Mouse (Mus musculus) kidney, adult 2 months (tissue): ENCODE measurements around the gene Magi1. TPM values are rescaled to one million over a fixed set of nuclear protein-coding genes. Genes with fewer than 3 reads are reported as not detected.

Experiments
- DNase-seq: peaks from one replicate; pipeline ENCODE4 v3.0.0; 2021
- H3K27ac ChIP-seq: fragments of 200-500 bp; 2 replicates; pipeline ENCODE4 v1.5.1; 2012; ENCODE audit warnings: low read depth, low read length, control low read depth, inconsistent platforms; ENCODE audit not compliant: insufficient read depth
- H3K27me3 ChIP-seq: fragments of 200-500 bp; replicated peaks from 2 replicates; pipeline ENCODE4 v1.6.1; 2012; ENCODE audit warnings: mild to moderate bottlenecking, moderate library complexity, low read length, inconsistent platforms; ENCODE audit not compliant: control insufficient read depth, insufficient read depth
- H3K36me3 ChIP-seq: fragments of 200-500 bp; 2 replicates; pipeline ENCODE4 v1.6.1; 2012; ENCODE audit warnings: mild to moderate bottlenecking, moderate library complexity, low read length, inconsistent platforms; ENCODE audit not compliant: control insufficient read depth, insufficient read depth
- H3K4me1 ChIP-seq: fragments of 200-500 bp; 2 replicates; pipeline ENCODE4 v1.6.1; 2011; ENCODE audit warnings: low read length; ENCODE audit not compliant: control insufficient read depth, insufficient read depth
- H3K4me3 ChIP-seq: fragments of 200-500 bp; 2 replicates; pipeline ENCODE4 v1.5.1; 2011; ENCODE audit warnings: mild to moderate bottlenecking, low read depth, low read length, control low read depth; ENCODE audit not compliant: insufficient read depth
- CTCF ChIP-seq: fragments of 200-500 bp; conservative IDR thresholded peaks from 2 replicates; pipeline ENCODE4 v1.5.1; 2011; ENCODE audit warnings: low read depth, mild to moderate bottlenecking, control low read depth, low read length, moderate library complexity, mixed read lengths; ENCODE audit not compliant: insufficient read depth, insufficient read length
- POLR2A ChIP-seq: fragments of 200-500 bp; IDR thresholded peaks from one replicate; pipeline ENCODE4 v1.6.1; 2011; ENCODE audit warnings: low read depth, low read length, control low read depth
- WGBS: fragments of 180-500 bp; shearing (Covaris S2); methylation state at CpG from one replicate; pipeline ENCODE4 v1.1.7; 2018; 5-methylcytosine and 5-hydroxymethylcytosine counted together
- polyA plus RNA-seq: library from polyadenylated mRNA; depleted of rRNA; stranded (reverse); fragments of >200 nt; gene quantifications from 2 replicates; pipeline ENCODE4 v1.2.3, GENCODE M21; 2012

The Magi1 gene
- polyA plus RNA-seq, 1 experiment, result 6.1 TPM

DNA sequence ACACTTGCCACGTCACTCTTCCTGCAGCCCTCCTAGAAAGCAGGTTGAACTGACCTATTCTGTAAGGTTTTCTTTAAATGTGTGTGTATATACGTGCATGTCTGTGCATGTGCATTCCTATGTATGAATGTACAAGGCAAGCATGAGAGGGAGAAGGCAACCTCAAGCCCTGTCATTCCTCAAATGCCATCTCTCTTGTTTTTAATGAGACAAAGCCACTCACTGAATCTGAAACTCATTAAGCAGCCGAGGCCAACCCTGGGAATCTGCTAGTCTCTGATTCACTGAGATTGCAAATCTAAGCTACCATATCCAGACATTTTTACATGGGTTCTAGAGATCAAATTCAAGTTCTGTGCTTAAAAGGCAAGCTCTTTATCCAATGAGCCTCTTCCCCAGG, 359.7 kb downstream of the Magi1 start:
- no peaks in the 10 kb centered on the region for H3K4me1 ChIP-seq
- TF ChIP-seq CTCF, result no peak
- no peak for TF ChIP-seq POLR2A
- no peaks in the 10 kb centered on the region for H3K27me3 ChIP-seq
- no peak overlapping the region for H3K27ac ChIP-seq
- WGBS, result 79% methylated on average over 3 of the region's 3 CpGs
- no peaks in the 10 kb centered on the region for H3K36me3 ChIP-seq
- no peak overlapping the region for H3K4me3 ChIP-seq
- DNase-seq, result no peak

DNA sequence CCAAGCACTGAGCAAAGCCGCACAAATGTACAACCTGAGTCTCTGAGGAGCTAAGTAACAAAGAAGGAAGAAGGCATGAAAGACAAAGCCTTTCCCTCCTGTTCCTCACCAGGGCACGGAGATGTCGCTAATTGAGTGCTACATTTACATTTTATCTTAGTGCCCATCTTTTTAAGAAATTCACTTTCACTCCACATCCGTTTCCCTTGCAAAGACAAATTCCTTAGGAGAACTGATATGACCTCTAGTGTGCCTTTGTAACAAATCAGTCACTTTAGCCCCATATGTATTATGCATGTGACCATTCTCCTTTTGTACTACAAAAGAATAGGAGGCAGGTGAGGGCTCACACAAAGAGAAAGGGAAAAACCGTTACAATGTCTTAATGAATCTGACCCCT, 360.4 kb downstream of the Magi1 start:
- Histone ChIP-seq H3K36me3 (no peaks in the 10 kb centered on the region), H3K4me3 (no peak overlapping the region), H3K27ac (no peak overlapping the region), H3K27me3 (no peaks in the 10 kb centered on the region), H3K4me1 (no peaks in the 10 kb centered on the region)
- WGBS, result 77% methylated on average over 5 of the region's 5 CpGs
- no peak for TF ChIP-seq CTCF
- TF ChIP-seq POLR2A, result no peak
- no peak for DNase-seq

GRCm38 (mm10) chr6:93922931-93923330, 360.8 kb downstream of the Magi1 start:
- no peak for TF ChIP-seq CTCF
- TF ChIP-seq POLR2A, result no peak
- Histone ChIP-seq H3K4me1 (no peaks in the 10 kb centered on the region), H3K36me3 (no peaks in the 10 kb centered on the region), H3K27ac (no peak overlapping the region), H3K4me3 (no peak overlapping the region), H3K27me3 (no peaks in the 10 kb centered on the region)
- 91% methylated on average over 7 of the region's 7 CpGs for WGBS
- DNase-seq, result no peak

- H3K4me3 ChIP-seq, result no peak overlapping the region
- H3K27ac ChIP-seq, result no peak overlapping the region
- WGBS, result 29% methylated on average over 22 of the region's 22 CpGs
- H3K36me3 ChIP-seq, result no peaks in the 10 kb centered on the region
- H3K4me1 ChIP-seq, result no peaks in the 10 kb centered on the region
- no peaks in the 10 kb centered on the region for H3K27me3 ChIP-seq
- no peak for DNase-seq
- TF ChIP-seq CTCF (no peak), POLR2A (no peak)
Measured at GRCm38 (mm10) chr6:93913226-93913861, 370.4 kb downstream of the Magi1 start.

DNA sequence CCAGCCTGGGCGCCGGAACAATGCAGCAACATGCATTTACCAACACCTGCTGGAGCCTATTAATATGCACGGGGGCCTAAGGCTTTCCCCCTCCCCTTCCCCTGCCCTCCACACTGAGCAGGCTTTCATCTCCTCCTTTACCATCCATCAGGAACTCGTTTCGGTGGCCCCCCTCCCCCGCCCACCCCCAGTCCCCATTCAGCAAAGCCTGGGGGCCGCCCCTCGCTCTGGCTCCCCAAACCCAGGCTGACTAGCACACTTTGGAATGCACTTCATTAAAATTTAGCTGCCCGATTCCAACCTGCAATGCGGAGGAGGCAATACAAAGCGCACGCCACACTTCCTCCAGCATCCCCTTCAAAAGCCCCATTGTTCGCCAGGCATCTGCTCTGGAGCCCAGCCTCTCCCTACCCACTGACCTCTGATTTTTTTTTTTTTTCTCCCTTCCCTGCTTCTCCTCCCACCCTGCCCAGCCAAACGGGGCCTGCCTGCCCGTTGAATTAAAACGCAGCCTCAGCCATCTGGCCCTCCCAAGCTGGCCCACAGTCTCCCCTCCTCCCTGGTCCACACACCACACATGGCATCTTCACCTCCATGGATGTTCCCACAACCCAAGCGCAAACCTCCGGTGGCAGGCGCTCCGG, 371.0 kb downstream of the Magi1 start:
- Histone ChIP-seq H3K4me3 (no peak overlapping the region), H3K27ac (no peak overlapping the region), H3K36me3 (no peaks in the 10 kb centered on the region), H3K4me1 (no peaks in the 10 kb centered on the region), H3K27me3 (no peaks in the 10 kb centered on the region)
- 16% methylated on average over 20 of the region's 20 CpGs for WGBS
- no peak for TF ChIP-seq POLR2A
- TF ChIP-seq CTCF, result no peak
- DNase-seq, result no peak

GRCm38 (mm10) chr6:93912003-93912581, 371.6 kb downstream of the Magi1 start:
- TF ChIP-seq CTCF (no peak), POLR2A (no peak)
- Histone ChIP-seq H3K27ac (no peak overlapping the region), H3K27me3 (no peaks in the 10 kb centered on the region), H3K4me3 (no peak overlapping the region), H3K4me1 (no peaks in the 10 kb centered on the region), H3K36me3 (no peaks in the 10 kb centered on the region)
- WGBS, result 52% methylated on average over 8 of the region's 8 CpGs
- DNase-seq, result no peak

GRCm38 (mm10) chr6:93911420-93911819, 372.3 kb downstream of the Magi1 start:
- 90% methylated on average over 2 of the region's 2 CpGs for WGBS
- Histone ChIP-seq H3K4me3 (no peak overlapping the region), H3K4me1 (no peaks in the 10 kb centered on the region), H3K27me3 (no peaks in the 10 kb centered on the region), H3K27ac (no peak overlapping the region), H3K36me3 (no peaks in the 10 kb centered on the region)
- DNase-seq, result no peak
- no peak for TF ChIP-seq CTCF
- TF ChIP-seq POLR2A, result no peak
